ENCODE assay signal across 8 mouse cellular contexts in genomic region chr5:81021331-81021863, GRCm38 (mm10). TPM values are rescaled to one million over a fixed set of nuclear protein-coding genes. Genes with fewer than 3 reads are reported as not detected.
DNase-seq lines count a peak whose midpoint lies in the region; ATAC-seq and TF ChIP-seq lines count a peak whose summit lies in the region.

No protein-coding gene starts in this region.

- 1% methylated on average over 39 of the region's 39 CpGs for WGBS in heart, adult 2 months
- under 1% methylated on average over 39 of the region's 39 CpGs for WGBS in kidney, embryonic 16.5 days
- 3% methylated on average over 39 of the region's 39 CpGs for WGBS in liver, embryonic 11.5 days
- WGBS in midbrain, postnatal 0 days: under 1% methylated on average over 39 of the region's 39 CpGs

- intact Hi-C loops in heart, adult 2 months (cut with DNase I): no loop called here

- no peak for TF ChIP-seq CTCF in heart, adult 2 months (IDR thresholded peaks at IDR 0.05)
- peak; percentile 45 for TF ChIP-seq CTCF in midbrain, postnatal 0 days (IDR thresholded peaks at IDR 0.05)

- TF ChIP-seq POLR2A in heart, adult 2 months (IDR thresholded peaks at IDR 0.05; ENCODE audit: insufficient read depth, low read depth, low read length): no peak

- peaks cover 15% of the 10 kb centered on the region for H3K27me3 ChIP-seq in heart, adult 2 months (ENCODE audit: control insufficient read depth, insufficient read depth, low read length)
- H3K27me3 ChIP-seq in kidney, embryonic 16.5 days (ENCODE audit: insufficient read depth, low read length): peaks cover 4% of the 10 kb centered on the region; the same call in 1 of the 2 replicates
- H3K27me3 ChIP-seq in liver, embryonic 11.5 days (replicated peaks; ENCODE audit: control insufficient read depth, insufficient read depth, low read length): peaks cover 52% of the 10 kb centered on the region
- H3K27me3 ChIP-seq in midbrain, postnatal 0 days (ENCODE audit: insufficient read depth, low read length): no peaks in the 10 kb centered on the region

- peak overlapping the region; percentile 92 for H3K4me2 ChIP-seq in kidney, embryonic 16.5 days (replicated peaks; ENCODE audit: low read depth, low read length)
- H3K4me2 ChIP-seq in liver, embryonic 11.5 days: peak overlapping the region; percentile 77
- H3K4me2 ChIP-seq in midbrain, postnatal 0 days (ENCODE audit: low read depth, low read length, poor library complexity, severe bottlenecking): peak overlapping the region; percentile 68

- ATAC-seq in kidney, embryonic 16.5 days (ENCODE audit: low FRiP score, low TSS enrichment): no peak
- no peak for ATAC-seq in liver, embryonic 11.5 days (replicated peaks; ENCODE audit: low FRiP score)
- ATAC-seq in midbrain, postnatal 0 days (ENCODE audit: low FRiP score): no peak

- H3K27ac ChIP-seq in heart, adult 2 months: no peak overlapping the region; the same call in 1 of the 2 replicates
- H3K27ac ChIP-seq in kidney, embryonic 16.5 days (ENCODE audit: low read length): no peak overlapping the region
- no peak overlapping the region for H3K27ac ChIP-seq in liver, embryonic 11.5 days (ENCODE audit: low read depth, low read length)
- H3K27ac ChIP-seq in midbrain, postnatal 0 days (ENCODE audit: low read depth, low read length): peak overlapping the region; percentile 99

- H3K4me1 ChIP-seq in heart, adult 2 months (ENCODE audit: control insufficient read depth, insufficient read depth, low read length): peaks cover 2% of the 10 kb centered on the region; the same call in 1 of the 2 replicates
- peaks cover 20% of the 10 kb centered on the region for H3K4me1 ChIP-seq in kidney, embryonic 16.5 days (ENCODE audit: insufficient read depth, low read length)
- H3K4me1 ChIP-seq in liver, embryonic 11.5 days (replicated peaks; ENCODE audit: control insufficient read depth, insufficient read depth, low read length): no peaks in the 10 kb centered on the region
- peaks cover 11% of the 10 kb centered on the region for H3K4me1 ChIP-seq in midbrain, postnatal 0 days (ENCODE audit: insufficient read depth, low read length)

- TF ChIP-seq EP300 in heart, adult 2 months (IDR thresholded peaks at IDR 0.05; ENCODE audit: insufficient read depth, low read depth, low read length): no peak

- peak; percentile 14 for DNase-seq in adrenal gland, adult 2 months
- no peak for DNase-seq in adrenal gland, postnatal 4 days (ENCODE audit: low spot score in 2 of 2)
- DNase-seq in embryo, embryonic 10.5 days (ENCODE audit: low spot score): peak; percentile 59
- peak; percentile 26 to 54 for DNase-seq in heart, adult 2 months
- DNase-seq in liver, embryonic 11.5 days (ENCODE audit: low spot score): peak; percentile 33
- DNase-seq in midbrain, postnatal 0 days (ENCODE audit: low spot score): peak; percentile 57
- DNase-seq in thymus, adult 18-20 months: no peak

- H3K9ac ChIP-seq in heart, adult 2 months (ENCODE audit: low read depth, low read length): peak overlapping the region; percentile 42; the same call in 1 of the 2 replicates
- H3K9ac ChIP-seq in kidney, embryonic 16.5 days (replicated peaks; ENCODE audit: low read length): peak overlapping the region; percentile 78
- no peak overlapping the region; the same call in 1 of the 2 replicates for H3K9ac ChIP-seq in liver, embryonic 11.5 days (ENCODE audit: low read depth, low read length)
- H3K9ac ChIP-seq in midbrain, postnatal 0 days (replicated peaks; ENCODE audit: low read length, poor library complexity, severe bottlenecking): peak overlapping the region; percentile 83

- H3K79me2 ChIP-seq in heart, adult 2 months (replicated peaks; ENCODE audit: control insufficient read depth, insufficient read depth, low read length): no peaks in the 10 kb centered on the region

- no peaks in the 10 kb centered on the region for H3K9me3 ChIP-seq in kidney, embryonic 16.5 days (ENCODE audit: low read length)
- H3K9me3 ChIP-seq in liver, embryonic 11.5 days (ENCODE audit: control insufficient read depth, low read length): no peaks in the 10 kb centered on the region
- no peaks in the 10 kb centered on the region for H3K9me3 ChIP-seq in midbrain, postnatal 0 days (ENCODE audit: low read length)

- H3K4me3 ChIP-seq in heart, adult 2 months: peak overlapping the region; percentile 53
- peak overlapping the region; percentile 72 for H3K4me3 ChIP-seq in kidney, embryonic 16.5 days (ENCODE audit: low read length)
- peak overlapping the region; percentile 62 for H3K4me3 ChIP-seq in liver, embryonic 11.5 days (ENCODE audit: low read depth, low read length)
- H3K4me3 ChIP-seq in midbrain, postnatal 0 days (ENCODE audit: low read depth, low read length): peak overlapping the region; percentile 86

- no peaks in the 10 kb centered on the region for H3K36me3 ChIP-seq in heart, adult 2 months (ENCODE audit: control insufficient read depth, insufficient read depth, low read length)
- no peaks in the 10 kb centered on the region for H3K36me3 ChIP-seq in kidney, embryonic 16.5 days (ENCODE audit: insufficient read depth, low read length)
- H3K36me3 ChIP-seq in liver, embryonic 11.5 days (ENCODE audit: control insufficient read depth, insufficient read depth, low read length): no peaks in the 10 kb centered on the region
- no peaks in the 10 kb centered on the region for H3K36me3 ChIP-seq in midbrain, postnatal 0 days (ENCODE audit: insufficient read depth, low read length)

RNA-seq across cellular contexts. Expression of gene Adgrl3, which starts 1.5 kb away (rescaled TPM):
- total RNA-seq in adrenal gland, adult 2 months (2021): 1 to 10 TPM; 3.1 to 3.4 TPM
- polyA plus RNA-seq in adrenal gland, adult 2 months (2012; rRNA removed): 1.2 and 1.7 TPM in 2 replicates
- 10 to 100 TPM; 28.0 to 28.4 TPM for total RNA-seq in adrenal gland, postnatal 4 days (2021)
- 1 to 10 TPM; 3.4 to 3.5 TPM for total RNA-seq in heart, adult 2 months (2021)
- polyA plus RNA-seq in heart, adult 2 months (2012; rRNA removed): 0.90 and 1.6 TPM in 2 replicates
- polyA plus RNA-seq in kidney, embryonic 16.5 days (2015; fragmentation: Nextera tagmentation; extraction: Ambion mirVana): 12.7 and 17.7 TPM in 2 replicates
- polyA plus RNA-seq in liver, embryonic 11.5 days (2014; fragmentation: Nextera tagmentation; extraction: Ambion mirVana): 7.4 and 9.1 TPM in 2 replicates
- 241 and 338 TPM in 2 replicates for total RNA-seq in midbrain, postnatal 0 days (2014; rRNA removed)
- 46.8 and 57.2 TPM in 2 replicates for polyA plus RNA-seq in midbrain, postnatal 0 days (2015; fragmentation: Nextera tagmentation; extraction: Ambion mirVana)

Comparison
In these comparisons a context has a peak if more than half of its experiments do, and no peak if none do; other contexts are left out.
1. DNase-seq: peak in adrenal gland, adult 2 months (single experiment), embryo, embryonic 10.5 days (single experiment), heart, adult 2 months (2 of 2), liver, embryonic 11.5 days (single experiment) and midbrain, postnatal 0 days (single experiment); none in adrenal gland, postnatal 4 days (0 of 2) and thymus, adult 18-20 months (0 of 2).
2. Peak in every context shown above with its lines, with median percentiles within 50 percentile points of each other: H3K4me3 ChIP-seq and H3K4me2 ChIP-seq.